In the genomic region with DNA sequence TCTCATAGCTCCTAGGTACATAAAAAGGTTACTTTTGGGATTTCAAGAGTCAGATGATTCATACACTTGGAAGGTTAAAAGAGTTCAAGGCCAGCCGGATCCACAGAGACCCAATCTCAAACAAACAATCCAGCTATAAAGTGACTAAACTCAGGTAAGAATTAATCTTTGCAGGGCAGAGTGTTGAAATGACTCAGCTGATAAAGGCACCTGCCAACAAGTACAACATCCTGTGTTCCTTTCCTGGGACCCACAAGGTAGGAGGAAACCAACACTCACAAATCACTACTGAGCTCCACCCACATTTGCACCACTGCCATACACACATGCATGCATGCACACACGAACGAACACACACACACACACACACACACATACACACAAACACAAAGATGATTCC, we compare ENCODE assay signal across 25 mouse cellular contexts. TPM values are rescaled to one million over a fixed set of nuclear protein-coding genes. Genes with fewer than 3 reads are reported as not detected.
DNase-seq lines count a peak whose midpoint lies in the region; ATAC-seq and TF ChIP-seq lines count a peak whose summit lies in the region.
"Had no signal": no experiment of that assay in that cellular context is flagged by ENCODE, and none has a peak within 500 bp of the region (broad histone marks: within the 10 kb centered on the region; RNA-seq: fewer than 3 reads in every experiment).

No protein-coding gene starts in this region.

- H3K36me3 ChIP-seq in MEL (ENCODE audit: control insufficient read depth in 1 of 2, insufficient read depth in 2 of 2, low read length in 2 of 2) = peaks cover 10 to 16% of the 10 kb centered on the region in 2 experiments
- peaks cover 18% of the 10 kb centered on the region for H3K36me3 ChIP-seq in intestine, embryonic 15.5 days
- H3K36me3 ChIP-seq in stomach, embryonic 14.5 days (ENCODE audit: control insufficient read depth, insufficient read depth, low read length) = peaks cover 26% of the 10 kb centered on the region
- H3K36me3 ChIP-seq in midbrain, embryonic 13.5 days = peaks cover 40% of the 10 kb centered on the region
- peaks cover 31% of the 10 kb centered on the region for H3K36me3 ChIP-seq in midbrain, embryonic 15.5 days (replicated peaks)

- H3K27me3 ChIP-seq in MEL (ENCODE audit: control insufficient read depth in 1 of 2, insufficient read depth in 2 of 2, low read length in 2 of 2) = no peaks in the 10 kb centered on the region
- H3K27me3 ChIP-seq in intestine, embryonic 15.5 days (replicated peaks) = no peaks in the 10 kb centered on the region
- H3K27me3 ChIP-seq in stomach, embryonic 14.5 days (ENCODE audit: control insufficient read depth, insufficient read depth, low read length) = no peaks in the 10 kb centered on the region
- H3K27me3 ChIP-seq in midbrain, embryonic 13.5 days = no peaks in the 10 kb centered on the region
- H3K27me3 ChIP-seq in midbrain, embryonic 15.5 days (replicated peaks) = no peaks in the 10 kb centered on the region
- H3K27me3 ChIP-seq: embryonic facial prominence, embryonic 12.5 days; heart, embryonic 13.5 days; liver, embryonic 15.5 days; neural tube, embryonic 15.5 days had no signal

- no peak overlapping the region for H3K4me2 ChIP-seq in intestine, embryonic 15.5 days (replicated peaks)
- no peak overlapping the region for H3K4me2 ChIP-seq in stomach, embryonic 14.5 days (replicated peaks; ENCODE audit: low read depth, low read length)
- H3K4me2 ChIP-seq in midbrain, embryonic 13.5 days (replicated peaks) = no peak overlapping the region
- no peak overlapping the region for H3K4me2 ChIP-seq in midbrain, embryonic 15.5 days
- H3K4me2 ChIP-seq: embryonic facial prominence, embryonic 12.5 days; heart, embryonic 13.5 days; hindbrain, embryonic 14.5 days; liver, embryonic 15.5 days; midbrain, embryonic 11.5 days; neural tube, embryonic 15.5 days had no signal

- peak; percentile 69 for ATAC-seq in intestine, embryonic 15.5 days
- ATAC-seq in stomach, embryonic 14.5 days (ENCODE audit: insufficient number of reproducible peaks, insufficient read depth, low FRiP score, low read depth) = peak; percentile 30; the same call in 1 of the 2 replicates
- no peak for ATAC-seq in midbrain, embryonic 13.5 days
- no peak for ATAC-seq in midbrain, embryonic 15.5 days (replicated peaks)
- ATAC-seq in frontal cortex, adult (ENCODE audit: low TSS enrichment) = no peak

- TF ChIP-seq RAD21 in MEL (IDR thresholded peaks at IDR 0.05; ENCODE audit: low read depth, low read length) = no peak

- H3K4me1 ChIP-seq in lung, adult 2 months (ENCODE audit: control insufficient read depth, insufficient read depth, low read length) = peaks cover 8% of the 10 kb centered on the region
- H3K4me1 ChIP-seq in MEL (ENCODE audit: control insufficient read depth in 1 of 2, insufficient read depth in 2 of 2, low read length in 2 of 2) = peaks cover 9 to 13% of the 10 kb centered on the region in 2 experiments
- H3K4me1 ChIP-seq in intestine, embryonic 15.5 days (replicated peaks) = peaks cover 25% of the 10 kb centered on the region
- H3K4me1 ChIP-seq in stomach, embryonic 14.5 days (ENCODE audit: control insufficient read depth, insufficient read depth, low read length) = peaks cover 12% of the 10 kb centered on the region; the same call in 1 of the 2 replicates
- peaks cover 12% of the 10 kb centered on the region for H3K4me1 ChIP-seq in midbrain, embryonic 13.5 days (replicated peaks)
- H3K4me1 ChIP-seq in midbrain, embryonic 15.5 days = no peaks in the 10 kb centered on the region
- H3K4me1 ChIP-seq: embryonic facial prominence, embryonic 12.5 days had no signal

- no peak overlapping the region for H3K9ac ChIP-seq in MEL (ENCODE audit: control insufficient read depth, low read depth, low read length, poor library complexity, severe bottlenecking)
- H3K9ac ChIP-seq in intestine, embryonic 15.5 days = no peak overlapping the region
- no peak overlapping the region for H3K9ac ChIP-seq in stomach, embryonic 14.5 days (replicated peaks; ENCODE audit: low read depth, low read length)
- H3K9ac ChIP-seq in midbrain, embryonic 13.5 days (replicated peaks) = no peak overlapping the region
- no peak overlapping the region for H3K9ac ChIP-seq in midbrain, embryonic 15.5 days
- H3K9ac ChIP-seq: embryonic facial prominence, embryonic 12.5 days; hindbrain, embryonic 14.5 days; liver, embryonic 15.5 days; neural tube, embryonic 15.5 days had no signal

- no peak overlapping the region for H3K4me3 ChIP-seq in lung, adult 2 months (replicated peaks; ENCODE audit: extremely low read depth, low read depth, low read length)
- H3K4me3 ChIP-seq in MEL (ENCODE audit: control insufficient read depth in 1 of 2, insufficient read depth in 1 of 2, low read depth in 2 of 2, low read length in 2 of 2) = no peak overlapping the region
- no peak overlapping the region for H3K4me3 ChIP-seq in intestine, embryonic 15.5 days (replicated peaks)
- H3K4me3 ChIP-seq in stomach, embryonic 14.5 days (ENCODE audit: low read depth, low read length) = no peak overlapping the region
- H3K4me3 ChIP-seq in midbrain, embryonic 13.5 days (replicated peaks) = no peak overlapping the region
- no peak overlapping the region for H3K4me3 ChIP-seq in midbrain, embryonic 15.5 days
- H3K4me3 ChIP-seq: embryonic facial prominence, embryonic 12.5 days; erythroblast, embryonic 14.5 days; heart, embryonic 13.5 days; left cerebral cortex, adult 2 months; limb, embryonic 10.5 days; liver, embryonic 15.5 days; myocyte; neural tube, embryonic 15.5 days had no signal

- DNase-seq in lung, postnatal 25 days (ENCODE audit: low spot score) = peak; percentile 14
- DNase-seq in lung, adult 2 months = no peak
- DNase-seq in MEL (ENCODE audit: low read depth, low spot score) = no peak
- DNase-seq: adrenal gland, postnatal 14 days; cerebellum, adult 11 months; heart, adult 18-20 months; kidney, adult 8-10 months; kidney, postnatal 14 days; layer of hippocampus, adult 9-11 months; right cerebral cortex, postnatal 25 days had no signal

- no peak for TF ChIP-seq EP300 in MEL (IDR thresholded peaks at IDR 0.05; ENCODE audit: low read depth in 1 of 2, low read length in 2 of 2)

- H3K27ac ChIP-seq in MEL (ENCODE audit: control insufficient read depth, low read depth, low read length) = no peak overlapping the region
- peak overlapping the region; percentile 51; the same call in 1 of the 2 replicates for H3K27ac ChIP-seq in intestine, embryonic 15.5 days
- H3K27ac ChIP-seq in stomach, embryonic 14.5 days (ENCODE audit: low read length) = peak overlapping the region; percentile 21; the same call in 1 of the 2 replicates
- no peak overlapping the region for H3K27ac ChIP-seq in midbrain, embryonic 13.5 days
- no peak overlapping the region for H3K27ac ChIP-seq in midbrain, embryonic 15.5 days
- H3K27ac ChIP-seq: embryonic facial prominence, embryonic 12.5 days; hindbrain, embryonic 14.5 days; left cerebral cortex, adult 2 months; limb, embryonic 10.5 days; liver, embryonic 15.5 days had no signal

- H3K79me2 ChIP-seq in MEL (ENCODE audit: control insufficient read depth, insufficient read depth, low read length, poor library complexity) = no peaks in the 10 kb centered on the region

- TF ChIP-seq POLR2A in lung, adult 2 months (IDR thresholded peaks at IDR 0.05; ENCODE audit: borderline replicate concordance, extremely low read depth, low read depth, low read length) = no peak
- TF ChIP-seq POLR2A in MEL (IDR thresholded peaks at IDR 0.05; ENCODE audit: control insufficient read depth in 1 of 2, insufficient read depth in 1 of 2, low read depth in 1 of 2, low read length in 2 of 2, poor library complexity in 1 of 2) = peak in 1 of 2 experiments; percentile 36; a peak in 1 of 4 replicates

- H3K9me3 ChIP-seq in MEL (replicated peaks; ENCODE audit: insufficient read depth, low read length) = no peaks in the 10 kb centered on the region
- no peaks in the 10 kb centered on the region for H3K9me3 ChIP-seq in intestine, embryonic 15.5 days
- no peaks in the 10 kb centered on the region for H3K9me3 ChIP-seq in stomach, embryonic 14.5 days (ENCODE audit: control insufficient read depth, low read depth, low read length)
- no peaks in the 10 kb centered on the region for H3K9me3 ChIP-seq in midbrain, embryonic 13.5 days
- H3K9me3 ChIP-seq in midbrain, embryonic 15.5 days = no peaks in the 10 kb centered on the region
- H3K9me3 ChIP-seq: embryonic facial prominence, embryonic 12.5 days; heart, embryonic 13.5 days; limb, embryonic 10.5 days; liver, embryonic 15.5 days; neural tube, embryonic 15.5 days had no signal

- no peak for TF ChIP-seq CTCF in lung, adult 2 months (IDR thresholded peaks at IDR 0.05; ENCODE audit: insufficient read depth, low read length)
- no peak for TF ChIP-seq CTCF in MEL (IDR thresholded peaks at IDR 0.05 in 2 of 3, conservative IDR thresholded peaks at IDR 0.05 in 1 of 3; ENCODE audit: control insufficient read depth in 1 of 3, insufficient read depth in 1 of 3, low read depth in 2 of 3, low read length in 3 of 3, poor library complexity in 1 of 3, severe bottlenecking in 1 of 3)

- 52% methylated on average over 3 of the region's 3 CpGs for WGBS in lung, adult 2 months
- WGBS in intestine, embryonic 15.5 days = 60% methylated on average over 3 of the region's 3 CpGs
- 65% methylated on average over 3 of the region's 3 CpGs for WGBS in stomach, embryonic 14.5 days
- 94% methylated on average over 3 of the region's 3 CpGs for WGBS in midbrain, embryonic 13.5 days
- 90% methylated on average over 3 of the region's 3 CpGs for WGBS in midbrain, embryonic 15.5 days

RNA-seq across cellular contexts. Expression of a gene that starts 13.4 kb away (rescaled TPM):
- polyA plus RNA-seq in lung, adult 2 months (2012; rRNA removed) = 19.2 and 20.6 TPM in 2 replicates
- total RNA-seq in MEL (2012; rRNA removed) = 14.5 and 16.2 TPM in 2 replicates
- 10 to 100 TPM in 1 of 2 experiments, not detected in 1; 36.6 TPM for polyA plus RNA-seq in MEL (2012; ENCODE audit: insufficient read depth in 1 of 2, insufficient read length in 2 of 2, low read depth in 1 of 2, low replicate concordance in 2 of 2, missing spikeins in 1 of 2)
- 17.4 and 19.9 TPM in 2 replicates for polyA plus RNA-seq in intestine, embryonic 15.5 days (2015; fragmentation: Nextera tagmentation; extraction: Ambion mirVana)
- polyA plus RNA-seq in stomach, embryonic 14.5 days (2014; fragmentation: Nextera tagmentation; extraction: Ambion mirVana) = 30.3 and 34.9 TPM in 2 replicates
- 26.2 and 28.1 TPM in 2 replicates for polyA plus RNA-seq in midbrain, embryonic 13.5 days (2015; fragmentation: Nextera tagmentation; extraction: Ambion mirVana)
- 20.7 and 21.2 TPM in 2 replicates for polyA plus RNA-seq in midbrain, embryonic 15.5 days (2015; fragmentation: Nextera tagmentation; extraction: Ambion mirVana)

RNA-seq across cellular contexts. Expression of a gene that starts 13.8 kb away (rescaled TPM):
- polyA plus RNA-seq in lung, adult 2 months (2012; rRNA removed) = 97.3 and 127 TPM in 2 replicates
- 631 and 709 TPM in 2 replicates for total RNA-seq in MEL (2012; rRNA removed)
- polyA plus RNA-seq in MEL (2012; ENCODE audit: insufficient read depth in 1 of 2, insufficient read length in 2 of 2, low read depth in 1 of 2, low replicate concordance in 2 of 2, missing spikeins in 1 of 2) = 100 to 1,000 TPM in 1 of 2 experiments, not detected in 1; 816 TPM
- polyA plus RNA-seq in intestine, embryonic 15.5 days (2015; fragmentation: Nextera tagmentation; extraction: Ambion mirVana) = 205 and 218 TPM in 2 replicates
- 229 and 231 TPM in 2 replicates for polyA plus RNA-seq in stomach, embryonic 14.5 days (2014; fragmentation: Nextera tagmentation; extraction: Ambion mirVana)
- polyA plus RNA-seq in midbrain, embryonic 13.5 days (2015; fragmentation: Nextera tagmentation; extraction: Ambion mirVana) = 293 and 295 TPM in 2 replicates
- polyA plus RNA-seq in midbrain, embryonic 15.5 days (2015; fragmentation: Nextera tagmentation; extraction: Ambion mirVana) = 277 and 284 TPM in 2 replicates

RNA-seq across cellular contexts. Expression of a gene that starts 54.1 kb away (rescaled TPM):
- polyA plus RNA-seq in lung, adult 2 months (2012; rRNA removed) = 33.8 and 38.1 TPM in 2 replicates
- total RNA-seq in MEL (2012; rRNA removed) = 45.0 and 45.1 TPM in 2 replicates
- polyA plus RNA-seq in MEL (2012; ENCODE audit: insufficient read depth in 1 of 2, insufficient read length in 2 of 2, low read depth in 1 of 2, low replicate concordance in 2 of 2, missing spikeins in 1 of 2) = 10 to 100 TPM in 1 of 2 experiments, not detected in 1; 56.7 TPM
- polyA plus RNA-seq in intestine, embryonic 15.5 days (2015; fragmentation: Nextera tagmentation; extraction: Ambion mirVana) = 19.8 and 22.6 TPM in 2 replicates
- polyA plus RNA-seq in stomach, embryonic 14.5 days (2014; fragmentation: Nextera tagmentation; extraction: Ambion mirVana) = 24.7 and 32.8 TPM in 2 replicates
- 24.7 and 25.3 TPM in 2 replicates for polyA plus RNA-seq in midbrain, embryonic 13.5 days (2015; fragmentation: Nextera tagmentation; extraction: Ambion mirVana)
- 22.5 and 24.6 TPM in 2 replicates for polyA plus RNA-seq in midbrain, embryonic 15.5 days (2015; fragmentation: Nextera tagmentation; extraction: Ambion mirVana)

Comparison
In these comparisons a context has a peak if more than half of its experiments do, and no peak if none do; other contexts are left out.
1. H3K27ac ChIP-seq: peak in intestine, embryonic 15.5 days (single experiment) and stomach, embryonic 14.5 days (single experiment); none in MEL (single experiment), midbrain, embryonic 13.5 days (single experiment) and midbrain, embryonic 15.5 days (single experiment).
2. ATAC-seq: peak in intestine, embryonic 15.5 days (single experiment) and stomach, embryonic 14.5 days (single experiment); none in midbrain, embryonic 13.5 days (single experiment), midbrain, embryonic 15.5 days (single experiment) and frontal cortex, adult (single experiment).